Mouse (Mus musculus) thymus, postnatal 14 days (tissue): ENCODE measurements around the gene Otor.

Source experiments
- DNase-seq: peaks from one replicate; pipeline ENCODE4 v3.0.0; 2021

Otor gene

GRCm38 (mm10) chr2:143131098-143131646 is 52.9 kb downstream of the Otor start:
- no peak for DNase-seq
